Mouse (Mus musculus): ENCODE results near the gene Fgr.
"Not testable (repeated sequence)": the region's sequence is repeated elsewhere in the genome, so short reads cannot be mapped to it uniquely, and the experiment has no call there.

Fgr gene

DNA sequence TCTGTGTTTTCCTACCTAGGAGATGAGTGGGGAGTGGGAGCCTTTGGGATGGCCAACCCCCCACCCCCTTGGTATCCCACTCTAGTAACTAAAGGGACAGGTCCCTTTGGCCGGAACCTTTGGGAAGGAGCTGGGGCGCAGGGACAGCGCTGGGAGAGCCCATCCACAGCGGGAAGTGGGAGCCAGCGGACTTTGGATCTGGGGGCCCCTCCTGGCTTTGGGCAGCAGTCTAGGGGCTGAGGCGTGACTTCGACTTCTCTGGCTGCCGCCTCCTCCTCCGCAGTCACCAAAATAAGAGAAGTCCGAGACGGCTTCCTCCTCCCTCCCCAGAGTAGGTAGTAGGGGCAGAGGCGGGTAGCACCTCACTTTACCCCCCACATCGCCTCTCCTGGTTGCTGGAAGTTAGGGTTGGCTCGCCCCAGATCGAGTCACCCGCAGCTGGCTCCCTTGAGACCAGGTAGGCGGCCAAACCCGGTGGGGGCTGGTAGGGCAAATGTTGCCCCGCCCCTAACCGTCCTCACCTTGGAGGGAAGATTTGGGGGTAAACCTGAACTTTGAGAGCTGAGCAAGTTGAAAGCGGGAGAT lies at the start of gene Fgr:
Gene Fgr, plus strand, starts transcription at position 282 of the 585 bp plus-strand sequence.
- DNase-seq (ENCODE audit: low read depth, low spot score): peak; percentile 50

DNA sequence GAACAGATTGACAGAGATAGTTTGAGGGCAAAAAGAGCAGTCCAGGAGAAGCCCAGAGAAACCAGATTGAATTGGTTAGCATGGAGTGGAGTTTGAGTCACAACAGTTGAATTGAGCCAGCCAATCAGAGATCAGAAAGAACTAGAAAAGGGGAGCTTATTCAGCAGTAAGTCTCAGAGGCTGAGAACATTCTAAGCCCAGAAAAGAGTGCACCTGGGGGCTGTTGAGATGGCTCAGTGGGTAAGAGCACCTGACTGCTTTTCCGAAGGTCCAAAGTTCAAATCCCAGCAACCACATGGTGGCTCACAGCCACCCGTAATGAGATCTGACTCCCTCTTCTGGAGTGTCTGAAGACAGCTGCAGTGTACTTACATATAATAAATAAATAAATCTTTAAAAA lies 47.4 kb upstream of the Fgr start:
- DNase-seq (ENCODE audit: low read depth, low spot score): not testable (repeated sequence)

DNA sequence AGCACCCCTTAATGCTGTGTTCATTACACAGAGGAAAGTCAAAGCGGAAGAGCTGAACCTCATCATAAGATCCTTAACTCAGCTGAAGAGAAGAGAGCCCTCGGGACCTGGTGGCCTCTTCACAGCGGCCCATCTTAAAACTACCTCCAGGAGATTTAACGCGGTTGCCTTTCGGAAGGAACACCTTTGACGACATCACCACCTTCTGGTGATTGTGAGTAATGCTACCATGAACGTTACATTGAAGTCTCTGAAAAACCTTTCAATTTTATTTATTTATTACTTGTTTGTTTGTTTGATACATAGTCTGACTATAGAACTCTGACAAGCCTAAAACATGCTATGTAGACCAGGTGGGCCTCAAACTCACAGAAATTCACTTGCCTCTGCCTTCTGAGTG lies 43.1 kb upstream of the Fgr start:
- peak; percentile 73 for DNase-seq (ENCODE audit: low read depth, low spot score)

DNA sequence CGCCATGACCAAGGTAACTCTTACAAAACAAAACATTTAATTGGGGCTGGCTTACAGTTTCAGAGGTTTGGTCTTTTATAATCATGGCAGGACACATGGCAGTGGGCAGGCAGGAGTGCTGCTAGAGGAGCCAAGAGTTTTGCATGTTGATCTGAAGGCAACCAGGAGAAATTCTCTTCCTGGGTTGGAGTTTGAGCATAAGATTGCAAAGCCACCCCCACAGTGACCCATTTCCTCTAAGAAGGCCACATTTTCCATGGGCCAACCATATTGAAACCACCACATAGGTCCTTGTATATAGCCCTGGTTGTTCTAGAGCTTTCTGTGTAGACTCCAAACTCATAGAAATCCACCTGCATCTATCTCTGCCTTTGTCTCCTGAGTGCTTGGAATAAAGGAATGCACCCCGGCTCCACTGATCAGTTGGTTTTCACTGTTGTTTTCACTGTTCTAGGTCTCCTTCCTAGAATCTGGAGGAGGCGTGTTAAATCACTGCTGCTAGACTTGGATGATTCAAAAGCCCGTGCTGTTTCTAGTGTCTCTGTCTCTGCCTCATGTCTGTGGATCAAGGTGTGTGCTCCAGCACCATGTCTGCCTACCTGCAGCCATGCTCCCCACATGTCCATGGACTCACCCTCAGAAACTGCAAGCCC lies 41.0 kb upstream of the Fgr start:
- DNase-seq (ENCODE audit: low read depth, low spot score): no peak

DNA sequence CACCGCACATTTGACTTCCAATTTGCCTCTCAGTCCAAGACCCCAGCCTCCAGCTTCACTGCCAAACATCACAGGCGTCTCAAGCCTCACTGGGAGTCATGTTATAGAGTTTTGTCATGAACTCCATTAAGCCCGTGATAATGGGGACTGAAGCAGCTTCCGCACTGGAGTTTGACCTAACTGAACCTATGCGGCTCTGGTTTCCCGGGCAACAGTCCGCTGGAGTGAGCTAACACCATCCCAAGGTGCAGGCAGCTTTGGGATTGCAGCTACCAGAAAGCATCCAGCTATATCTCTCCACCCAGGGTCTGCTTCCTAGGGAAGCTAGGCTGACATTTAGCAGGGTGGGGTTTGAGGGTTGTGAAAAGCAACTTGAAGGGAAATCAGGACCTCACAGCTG lies 39.3 kb upstream of the Fgr start:
- DNase-seq (ENCODE audit: low read depth, low spot score): no peak

DNA sequence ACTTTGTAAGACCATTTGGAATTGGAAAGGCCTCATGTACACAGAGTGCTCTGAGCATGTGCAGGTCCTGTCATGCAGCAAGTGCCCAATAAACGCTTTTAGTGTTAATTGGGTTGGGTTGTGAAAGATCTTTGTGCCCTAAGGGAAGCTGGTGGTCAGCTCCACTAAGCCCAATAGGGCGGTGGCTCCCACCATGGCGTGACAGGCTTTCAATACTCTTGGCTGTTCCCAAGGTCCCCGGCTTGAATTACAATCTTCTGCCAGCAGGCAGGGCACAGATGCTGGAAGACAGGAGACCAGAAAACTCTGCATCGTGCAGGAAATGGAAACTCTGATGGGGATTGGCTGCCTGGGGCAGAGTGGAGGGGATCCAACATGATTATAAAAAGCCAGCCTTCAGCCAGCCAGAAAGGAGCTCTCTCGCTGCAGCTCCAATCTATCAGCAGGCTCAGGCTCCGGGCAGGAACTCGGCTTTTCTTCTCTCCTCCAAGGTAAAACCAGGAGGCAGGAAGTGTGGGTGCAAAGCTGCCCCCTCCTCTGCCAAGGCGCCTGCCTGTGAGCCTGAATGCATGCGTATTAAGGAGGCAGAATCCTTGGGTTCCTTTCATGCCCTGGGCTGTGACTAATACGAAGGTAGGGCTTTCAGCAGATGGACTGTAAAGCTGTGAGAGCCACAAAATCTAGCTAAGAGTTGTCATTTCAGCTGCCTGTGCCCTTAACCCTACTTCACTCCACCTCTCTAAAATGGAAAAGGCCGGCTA lies 35.5 kb upstream of the Fgr start:
- DNase-seq (ENCODE audit: low read depth, low spot score): no peak

DNA sequence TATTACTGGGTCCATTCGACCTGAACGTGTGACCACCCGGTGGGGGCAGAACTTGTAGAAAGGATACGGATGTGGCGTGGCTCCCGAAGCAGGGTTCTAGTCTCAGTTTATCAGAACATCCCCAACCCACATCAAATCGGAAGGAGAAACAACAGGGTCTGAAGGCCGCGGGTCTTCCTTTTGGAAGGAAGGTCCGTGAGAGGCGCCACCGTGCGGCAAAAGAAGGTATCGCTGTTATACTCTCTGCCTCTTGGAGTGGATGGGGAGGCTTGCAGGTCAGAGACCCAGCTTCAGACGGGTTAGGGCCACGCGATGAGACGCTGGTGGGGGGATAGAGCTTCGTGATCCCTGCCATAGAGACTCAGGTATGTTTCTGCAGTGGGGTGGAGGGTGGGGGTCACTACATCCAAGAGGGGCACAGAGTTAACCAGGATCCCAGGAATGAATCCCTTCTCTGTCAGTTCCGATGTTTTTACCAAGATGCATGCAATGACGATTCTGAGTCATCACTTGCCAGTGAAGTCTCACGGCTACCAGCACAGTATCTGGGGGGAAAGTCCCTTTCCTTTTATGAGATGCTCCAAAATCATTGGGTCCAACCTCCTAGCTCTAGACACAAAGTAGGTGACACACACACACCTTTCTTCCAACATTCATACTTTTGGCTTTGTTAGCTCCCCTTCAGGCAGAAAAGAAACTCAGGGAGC lies 34.3 kb upstream of the Fgr start:
- DNase-seq (ENCODE audit: low read depth, low spot score): peak; percentile 80

DNA sequence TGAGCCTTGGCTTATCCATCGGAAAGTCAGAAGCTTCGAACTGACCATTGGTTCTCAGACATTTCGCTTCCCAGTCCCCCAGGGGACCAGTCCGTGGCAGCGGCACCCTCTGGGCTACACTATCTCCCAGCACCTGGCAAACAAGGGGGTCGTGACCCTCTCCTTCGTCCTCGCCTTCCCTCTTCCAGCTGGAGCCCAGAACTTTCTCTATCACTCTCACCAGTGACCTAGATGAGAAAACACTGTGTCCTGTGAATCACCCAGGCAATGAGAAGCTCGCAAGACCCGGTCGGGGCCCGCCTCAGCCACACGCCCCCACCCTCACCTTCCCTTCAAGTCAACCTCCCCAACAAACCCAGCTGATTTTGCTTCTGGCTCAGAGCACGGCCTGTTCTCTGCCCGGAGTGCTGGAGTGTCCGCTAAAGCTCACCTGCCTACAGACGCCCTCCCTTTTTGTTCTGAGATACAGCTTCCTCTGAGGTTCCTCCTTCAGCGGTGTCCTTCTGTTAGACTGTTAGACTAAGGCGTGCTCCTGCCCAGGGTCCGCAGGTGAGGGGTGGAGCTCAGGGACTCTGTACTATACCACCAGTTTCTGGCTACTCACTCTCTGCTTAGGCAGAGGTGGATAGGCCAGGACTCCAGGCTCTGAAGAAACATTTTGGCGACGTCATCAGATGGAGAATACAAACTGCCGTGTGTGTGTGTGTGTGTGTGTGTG lies 32.7 kb upstream of the Fgr start:
- no peak for DNase-seq (ENCODE audit: low read depth, low spot score)

DNA sequence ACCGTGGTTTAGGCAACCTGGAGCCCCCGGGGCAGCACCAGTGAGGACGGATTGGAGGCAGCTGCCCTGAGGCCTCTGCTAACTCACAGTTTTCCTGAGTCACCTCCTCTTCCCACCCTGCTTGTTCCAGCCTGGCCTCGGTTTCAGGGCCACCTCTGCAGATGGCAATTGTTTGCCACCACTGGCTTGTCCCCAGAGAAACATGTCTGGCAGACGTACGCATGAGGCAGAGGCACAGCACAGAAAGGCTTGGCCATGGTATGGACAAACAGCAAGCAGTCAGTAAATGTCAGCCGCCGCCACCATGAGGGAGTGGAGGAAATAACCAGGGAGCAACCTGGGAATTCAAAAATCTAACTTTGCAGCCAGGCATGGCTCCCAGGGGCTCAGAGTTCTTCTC lies 30.8 kb upstream of the Fgr start:
- DNase-seq (ENCODE audit: low read depth, low spot score): no peak

DNA sequence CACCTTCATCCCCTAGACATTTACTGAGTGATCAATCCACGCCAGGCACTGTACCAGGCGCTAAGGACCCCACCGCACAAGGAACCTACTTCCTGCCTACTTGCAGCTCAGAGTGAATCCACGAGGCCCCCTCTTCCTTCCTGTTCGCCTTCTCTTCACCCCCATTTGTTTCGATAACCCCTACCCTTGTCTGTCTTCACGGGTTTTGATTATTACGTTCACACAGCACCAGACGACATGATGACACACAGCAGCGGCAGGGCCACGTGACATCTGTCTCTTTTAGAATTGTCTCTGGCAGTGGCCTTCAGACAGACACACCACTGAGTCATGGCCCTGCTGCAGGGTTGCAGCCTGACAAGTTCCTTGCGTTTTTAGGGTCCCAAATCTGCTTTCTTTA lies 29.8 kb upstream of the Fgr start:
- DNase-seq (ENCODE audit: low read depth, low spot score): no peak

DNA sequence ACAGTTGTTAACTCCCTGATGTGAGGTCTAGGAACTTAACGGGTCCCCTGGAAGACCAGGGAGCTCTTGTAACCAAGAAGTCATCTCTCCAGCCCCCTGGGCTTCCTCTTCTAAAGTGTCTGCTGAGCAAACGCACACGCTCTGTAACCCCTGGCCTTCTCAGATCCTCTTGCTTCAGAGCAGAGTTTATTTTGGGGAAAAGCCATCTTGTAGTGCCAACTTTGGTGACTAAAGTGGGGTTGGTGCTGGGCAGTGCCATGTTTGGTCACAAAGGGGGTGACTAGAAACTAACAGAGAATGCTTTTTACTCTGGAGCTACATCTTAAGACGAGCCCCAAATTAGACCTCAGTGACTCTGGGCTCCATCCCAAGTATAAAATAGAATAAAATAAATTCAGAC lies 29.1 kb upstream of the Fgr start:
- DNase-seq (ENCODE audit: low read depth, low spot score): no peak

DNA sequence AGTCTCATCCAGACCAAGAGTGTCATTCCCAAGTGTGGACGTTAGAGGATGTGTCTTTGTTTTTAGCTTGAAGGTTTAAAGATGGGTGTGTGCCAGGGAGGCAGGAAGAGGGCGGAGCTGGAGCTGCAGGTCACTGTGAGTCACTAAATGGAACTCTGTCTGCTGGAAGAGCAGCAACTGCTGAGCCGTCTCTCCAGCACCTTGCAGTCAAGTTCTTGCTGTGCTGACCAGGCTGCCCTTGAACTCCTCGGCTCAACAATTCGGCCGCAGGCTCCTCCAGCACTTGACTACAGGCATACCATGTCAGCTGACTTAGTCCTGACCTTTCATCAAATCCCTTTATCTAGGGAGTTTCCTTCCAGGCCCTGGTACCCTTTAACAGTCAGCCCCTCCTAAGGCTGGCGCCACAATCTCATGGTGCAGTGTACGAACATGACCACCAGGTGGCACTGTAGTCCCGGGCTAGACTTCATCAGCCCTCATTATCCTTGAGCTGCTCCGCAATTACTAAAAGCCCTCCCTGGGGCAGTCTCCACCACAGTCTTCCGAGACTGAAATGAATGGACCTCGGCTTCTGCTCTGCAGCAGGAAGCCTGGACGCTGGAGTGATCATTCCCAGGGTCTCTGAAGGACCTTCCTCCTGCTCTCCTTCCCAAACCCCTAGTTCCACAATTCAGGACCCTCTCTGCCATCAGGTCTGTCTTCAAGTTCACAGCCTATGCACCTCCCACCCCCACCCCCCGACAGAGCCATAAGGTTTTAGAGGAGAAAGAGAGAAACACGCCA lies 28.4 kb upstream of the Fgr start:
- peak; percentile 93 for DNase-seq (ENCODE audit: low read depth, low spot score)

DNA sequence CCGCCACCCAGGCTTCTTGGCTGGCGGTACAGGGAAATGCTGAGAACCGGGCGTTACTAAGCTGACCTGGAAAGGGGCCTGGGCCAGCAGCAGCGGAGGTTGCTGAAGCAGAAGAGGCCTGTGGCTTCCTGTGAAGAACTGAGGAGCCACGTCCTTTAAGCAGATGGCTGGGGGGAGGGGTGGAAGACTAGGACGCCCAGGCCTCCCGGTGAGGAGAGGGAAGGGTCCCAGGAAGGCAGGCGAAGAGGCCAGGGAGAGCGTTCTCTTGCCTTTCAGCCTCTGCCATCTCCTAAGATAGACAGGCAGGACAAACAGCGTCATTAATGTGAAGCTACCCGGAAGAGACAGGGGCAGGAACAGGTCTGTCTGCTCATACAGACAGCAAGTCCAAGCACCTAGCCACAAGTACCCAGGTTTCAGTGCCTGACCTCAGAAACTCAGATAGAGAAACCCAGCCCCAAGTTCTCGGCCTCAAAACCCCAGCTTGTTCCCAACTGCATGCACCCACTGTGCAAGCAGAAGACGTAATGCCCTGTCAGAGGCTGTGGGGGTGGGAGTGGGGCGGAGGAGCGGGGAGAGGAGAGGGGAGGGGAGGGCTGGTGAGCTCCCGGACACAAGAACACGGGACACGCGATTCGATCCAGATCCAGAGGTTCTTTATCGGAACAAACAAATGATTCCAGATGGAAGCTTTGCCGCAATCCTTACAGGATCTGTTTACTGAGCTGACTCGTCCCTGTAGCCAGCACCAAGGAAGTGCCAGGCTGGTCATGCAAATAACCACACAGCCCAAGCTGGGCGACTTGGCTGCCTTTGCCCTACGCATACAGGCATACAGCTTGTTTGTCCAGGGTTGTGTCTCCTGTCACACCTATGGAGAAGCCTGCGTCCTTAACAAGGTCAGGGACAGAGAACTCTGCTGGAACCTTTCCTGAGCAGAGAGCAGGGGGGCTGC lies 27.6 kb upstream of the Fgr start:
- DNase-seq (ENCODE audit: low read depth, low spot score): peak; percentile 52

DNA sequence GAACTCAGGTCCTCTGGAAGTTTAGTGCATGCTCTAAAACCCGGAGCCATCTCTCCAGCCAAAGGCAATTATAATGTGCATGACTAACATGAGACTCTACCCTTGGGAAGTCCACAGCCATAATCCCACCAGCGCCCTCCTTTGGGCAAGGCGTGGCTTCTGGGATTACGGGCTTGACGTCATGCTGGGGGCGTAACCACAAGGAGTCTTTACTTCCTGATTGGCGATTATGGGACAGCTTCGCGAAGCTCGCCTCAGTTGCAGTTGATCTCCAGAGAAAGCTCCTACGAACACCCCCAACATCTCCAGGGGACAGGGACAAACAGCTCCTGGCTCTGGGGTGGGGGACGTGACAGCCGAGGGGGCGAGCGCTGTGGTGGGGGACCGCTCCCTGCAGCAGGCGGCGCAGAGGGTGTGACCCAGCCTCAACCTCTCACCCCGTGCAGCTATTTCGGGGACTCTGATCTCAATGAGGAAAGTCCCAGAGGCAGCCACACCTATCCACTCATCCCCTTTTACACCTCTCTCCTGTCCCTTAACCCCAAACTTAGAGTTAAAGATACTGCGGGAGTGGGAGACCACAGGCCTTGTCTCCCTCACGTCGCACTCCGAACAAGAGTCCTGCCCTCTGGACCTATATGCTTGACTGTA lies 23.9 kb upstream of the Fgr start:
- DNase-seq (ENCODE audit: low read depth, low spot score): peak; percentile 76

DNA sequence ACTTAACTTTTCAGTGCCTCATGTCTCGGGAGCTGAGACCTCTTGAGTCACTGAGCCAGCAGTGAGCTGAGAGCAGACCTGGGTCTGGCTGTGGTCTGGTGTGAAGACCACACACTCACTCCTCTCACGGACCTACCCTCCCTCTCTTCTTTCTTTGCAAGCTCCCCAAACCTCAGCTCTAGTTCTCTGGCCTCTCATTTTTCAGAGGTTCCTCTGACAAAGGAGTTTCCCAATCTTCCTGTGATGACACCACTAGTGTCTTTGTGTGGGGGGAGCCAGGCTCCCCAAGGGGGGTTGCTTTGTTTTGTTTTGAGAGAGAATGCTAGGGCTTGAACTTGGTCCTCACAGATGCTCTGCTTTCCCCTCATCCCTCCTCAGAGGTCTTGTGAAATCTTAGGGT lies 22.9 kb upstream of the Fgr start:
- no peak for DNase-seq (ENCODE audit: low read depth, low spot score)

DNA sequence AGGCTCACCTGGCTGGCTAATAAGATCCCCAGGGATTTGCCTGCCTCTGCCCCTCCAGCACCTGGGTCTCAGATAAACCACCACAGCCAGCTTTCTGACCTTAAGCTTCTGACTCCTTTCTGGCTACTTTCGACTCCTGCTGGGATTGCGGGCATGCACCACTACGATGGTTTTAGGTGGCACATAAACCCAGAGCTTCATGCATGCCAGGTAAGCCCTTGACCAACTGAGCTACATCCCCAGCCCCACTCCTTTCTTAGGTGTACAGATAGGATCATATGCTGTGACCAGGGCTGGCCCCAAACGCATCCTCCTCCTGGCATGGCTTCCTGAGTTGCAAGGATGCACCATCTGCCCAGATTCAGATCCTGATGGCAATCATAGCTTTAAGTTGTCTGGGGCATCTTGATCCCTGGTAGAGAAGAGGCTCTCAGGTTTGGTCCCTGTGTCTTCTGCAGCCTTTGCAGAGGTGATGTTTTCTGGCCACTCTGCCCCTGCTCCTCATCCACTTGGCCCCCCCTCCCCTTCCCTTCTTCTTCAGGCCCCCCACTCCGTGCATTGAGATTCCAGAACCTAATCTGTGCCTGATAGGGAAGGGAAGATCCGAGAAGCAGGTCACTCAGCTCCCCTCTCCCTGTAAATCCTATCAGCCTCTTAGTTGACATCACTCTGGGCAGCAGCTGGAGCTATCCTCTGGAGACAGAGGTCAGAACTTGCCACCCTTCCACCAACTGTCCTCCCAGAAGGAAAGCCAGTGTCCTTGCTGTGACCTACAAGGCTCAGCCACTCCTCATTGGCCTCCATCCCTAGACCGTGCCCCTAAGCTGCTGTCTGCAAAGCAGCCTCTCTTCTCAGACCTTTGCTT lies 19.1 kb upstream of the Fgr start:
- no peak for DNase-seq (ENCODE audit: low read depth, low spot score)

DNA sequence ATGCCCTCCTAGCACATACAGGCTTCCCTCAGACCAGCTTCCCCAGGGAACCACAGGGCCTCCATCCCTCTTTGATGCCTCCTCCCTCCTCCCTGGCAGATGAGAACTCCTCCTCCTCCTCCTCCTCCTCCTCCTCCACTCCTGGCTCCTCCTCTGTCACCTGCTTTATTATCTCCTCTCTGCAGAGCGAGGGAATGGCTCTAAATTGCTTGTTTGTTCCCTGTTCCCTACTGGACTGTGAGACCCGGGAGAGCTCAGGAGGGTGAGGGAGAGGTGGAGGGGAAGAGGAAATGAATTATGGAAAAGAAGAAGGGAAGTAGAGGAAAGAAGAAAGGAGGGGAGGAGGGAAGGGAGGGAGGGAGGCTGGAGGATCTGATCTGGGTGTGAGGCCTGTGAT lies 18.5 kb upstream of the Fgr start:
- no peak for DNase-seq (ENCODE audit: low read depth, low spot score)

Data from ES-CJ7 (cell line).